Mouse (Mus musculus) testis, adult 2 months (tissue): ENCODE data around the gene Dock9.

Experiments used
- CTCF ChIP-seq: fragments of 200-500 bp; IDR thresholded peaks from 2 replicates; pipeline ENCODE4 v1.5.1; 2012; ENCODE audit warnings: low read depth, mild to moderate bottlenecking, inconsistent platforms, low read length, moderate library complexity; ENCODE audit not compliant: control insufficient read depth, insufficient read depth, insufficient replicate concordance
- POLR2A ChIP-seq: fragments of 200-500 bp; IDR thresholded peaks from 2 replicates; pipeline ENCODE4 v1.6.1; 2012; ENCODE audit warnings: low read depth, mild to moderate bottlenecking, inconsistent platforms, low read length, moderate library complexity; ENCODE audit not compliant: control insufficient read depth

DNA sequence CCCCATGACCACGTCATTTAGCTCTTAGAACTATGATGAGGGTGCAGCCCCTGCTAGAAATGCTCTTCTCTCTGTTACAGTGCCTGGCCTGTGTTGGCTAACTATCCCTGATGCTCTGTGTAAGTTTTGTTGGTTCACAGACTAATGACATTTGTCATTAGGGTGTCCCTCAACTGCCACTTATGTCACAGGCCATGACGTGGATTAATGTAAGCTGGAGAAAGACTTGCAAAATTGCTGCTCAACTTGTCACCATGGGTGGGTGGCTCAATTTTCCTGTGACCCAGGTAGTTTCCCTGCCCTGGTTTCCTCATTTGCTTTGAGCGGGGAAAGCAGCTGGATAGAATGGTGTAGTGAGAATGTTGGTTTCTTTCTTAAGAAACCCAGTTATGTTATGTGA is 269.8 kb downstream of the Dock9 start:
- TF ChIP-seq CTCF, result no peak
- no peak for TF ChIP-seq POLR2A
